Mouse (Mus musculus): ENCODE data around the gene Serpinb6b. TPM values are rescaled to one million over a fixed set of nuclear protein-coding genes. Genes with fewer than 3 reads are reported as not detected.

Gene Serpinb6b
- 16.1 TPM for polyA plus RNA-seq (2014; fragmentation: Illumina TruSeq; extraction: RNeasy Lipid Tissue Mini Kit (QIAGEN cat#74804); ENCODE audit: low replicate concordance)

GRCm38 (mm10) chr13:32964989-32965811 lies at the start of gene Serpinb6b:
Serpinb6b (plus strand) TSS chr13:32965209.

GRCm38 (mm10) chr13:33002950-33003349 lies 37.9 kb downstream of the Serpinb6b start, which contains the start of gene Serpinb9:
Serpinb9 (plus strand) TSS chr13:33003250.

GRCm38 (mm10) chr13:33027244-33027643 lies 62.2 kb downstream of the Serpinb6b start, which contains the start of gene Serpinb9b:
Serpinb9b (plus strand) TSS chr13:33027416.

Other genes starting within 250 kb of the Serpinb6b start
- not detected for gene Mylk4, start 181.3 kb upstream of the Serpinb6b start, polyA plus RNA-seq (2014; fragmentation: Illumina TruSeq; extraction: RNeasy Lipid Tissue Mini Kit (QIAGEN cat#74804); ENCODE audit: low replicate concordance)
- gene Wrnip1, start 163.2 kb upstream of the Serpinb6b start, polyA plus RNA-seq (2014; fragmentation: Illumina TruSeq; extraction: RNeasy Lipid Tissue Mini Kit (QIAGEN cat#74804); ENCODE audit: low replicate concordance): 18.2 TPM
- gene D930007J09Rik, start 162.4 kb upstream of the Serpinb6b start, polyA plus RNA-seq (2014; fragmentation: Illumina TruSeq; extraction: RNeasy Lipid Tissue Mini Kit (QIAGEN cat#74804); ENCODE audit: low replicate concordance): not detected
- gene Serpinb1a, start 114.0 kb upstream of the Serpinb6b start, polyA plus RNA-seq (2014; fragmentation: Illumina TruSeq; extraction: RNeasy Lipid Tissue Mini Kit (QIAGEN cat#74804); ENCODE audit: low replicate concordance): 806 TPM
- gene Serpinb1c, start 67.0 kb upstream of the Serpinb6b start, polyA plus RNA-seq (2014; fragmentation: Illumina TruSeq; extraction: RNeasy Lipid Tissue Mini Kit (QIAGEN cat#74804); ENCODE audit: low replicate concordance): not detected
- gene Serpinb9, start 38.0 kb downstream of the Serpinb6b start, polyA plus RNA-seq (2014; fragmentation: Illumina TruSeq; extraction: RNeasy Lipid Tissue Mini Kit (QIAGEN cat#74804); ENCODE audit: low replicate concordance): 22.4 TPM
- gene Serpinb9b, start 62.2 kb downstream of the Serpinb6b start, polyA plus RNA-seq (2014; fragmentation: Illumina TruSeq; extraction: RNeasy Lipid Tissue Mini Kit (QIAGEN cat#74804); ENCODE audit: low replicate concordance): not detected
- 0.41 TPM for gene Serpinb1b, start 113.4 kb downstream of the Serpinb6b start, polyA plus RNA-seq (2014; fragmentation: Illumina TruSeq; extraction: RNeasy Lipid Tissue Mini Kit (QIAGEN cat#74804); ENCODE audit: low replicate concordance)
- gene Serpinb9c, start 194.5 kb downstream of the Serpinb6b start, polyA plus RNA-seq (2014; fragmentation: Illumina TruSeq; extraction: RNeasy Lipid Tissue Mini Kit (QIAGEN cat#74804); ENCODE audit: low replicate concordance): not detected
- gene Serpinb9d, start 227.8 kb downstream of the Serpinb6b start, polyA plus RNA-seq (2014; fragmentation: Illumina TruSeq; extraction: RNeasy Lipid Tissue Mini Kit (QIAGEN cat#74804); ENCODE audit: low replicate concordance): not detected